Mouse (Mus musculus) bone marrow, adult 2 months (tissue): ENCODE measurements around the gene Ryr1.

ENCODE experiments used
- CTCF ChIP-seq: fragments of 200-500 bp; IDR thresholded peaks from 2 replicates; pipeline ENCODE4 v1.5.1; 2011; ENCODE audit warnings: low read length, control low read depth; ENCODE audit not compliant: control insufficient read depth, insufficient read depth
- POLR2A ChIP-seq: fragments of 200-500 bp; IDR thresholded peaks from 2 replicates; pipeline ENCODE4 v1.6.1; 2011; ENCODE audit warnings: low read depth, mild to moderate bottlenecking, control low read depth, low read length, borderline replicate concordance; ENCODE audit not compliant: control insufficient read depth

DNA sequence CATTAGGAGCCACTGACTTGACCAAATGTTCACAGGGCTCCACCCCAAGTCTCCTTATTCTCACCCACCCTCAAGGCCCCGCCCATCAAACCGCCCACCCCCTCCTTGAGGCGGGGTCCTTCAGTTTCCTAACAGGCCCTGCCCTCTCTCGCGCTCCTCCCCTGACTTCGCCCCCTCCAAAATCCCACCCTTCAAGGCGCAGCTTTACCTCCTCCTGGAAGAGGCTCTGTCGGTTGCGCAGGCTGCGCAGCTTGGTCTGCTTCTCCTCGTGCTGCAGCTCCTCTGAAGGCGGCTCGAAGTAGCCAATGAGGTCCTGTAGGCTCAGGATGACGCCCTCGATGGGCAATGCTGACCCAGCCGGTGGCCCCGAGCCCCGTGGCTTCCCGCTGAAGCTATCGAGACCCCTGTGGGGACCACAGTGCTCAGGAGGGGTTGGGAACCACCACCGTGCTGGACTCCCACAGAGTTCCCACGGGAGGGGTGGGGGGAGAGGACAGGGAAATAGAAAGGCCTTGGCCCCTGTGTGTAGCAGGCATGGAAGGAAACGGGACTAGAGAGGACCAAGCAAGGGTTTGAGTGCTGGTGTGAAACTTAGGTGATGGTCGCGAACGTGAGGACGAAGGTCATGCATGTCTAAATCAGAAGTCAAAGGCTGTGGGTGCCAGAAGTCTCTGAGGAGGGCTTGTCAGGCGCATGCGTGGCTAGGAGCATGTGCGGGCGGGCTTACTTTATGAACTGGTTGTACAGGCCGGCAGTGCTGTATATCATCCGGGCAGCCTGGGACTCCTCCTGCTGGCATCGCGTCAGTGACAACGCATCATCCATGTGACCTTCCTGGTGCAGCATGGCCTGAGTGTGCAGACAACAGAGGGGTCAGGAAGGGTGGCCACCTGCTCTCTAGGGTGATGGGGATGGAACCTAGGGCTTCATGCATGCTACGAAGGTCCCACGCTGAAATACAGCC, 15.7 kb downstream of the Ryr1 start:
- TF ChIP-seq CTCF, result no peak
- no peak for TF ChIP-seq POLR2A
